8 mouse cellular contexts compared by ENCODE assay signal in the genomic region with DNA sequence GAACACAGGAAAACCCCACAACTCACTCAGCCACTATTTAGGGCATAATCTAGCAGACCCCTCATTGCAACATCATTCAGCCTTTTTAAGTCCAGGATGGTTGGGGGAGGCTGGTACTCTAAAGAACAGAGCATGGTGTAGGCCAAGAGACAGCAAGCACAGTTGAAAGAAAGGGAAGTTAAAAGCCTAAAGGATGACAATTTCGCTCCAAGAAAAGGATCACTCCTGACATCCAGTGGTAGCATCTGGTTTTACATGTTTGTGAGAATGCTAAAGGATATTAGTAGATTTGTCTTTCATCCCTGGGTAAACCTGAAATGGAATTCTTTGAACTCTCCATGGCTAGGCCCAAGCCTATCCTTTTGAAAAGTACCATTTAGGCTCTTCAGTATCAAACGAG. TPM values are rescaled to one million over a fixed set of nuclear protein-coding genes. Genes with fewer than 3 reads are reported as not detected.
DNase-seq lines count a peak whose midpoint lies in the region; ATAC-seq lines count a peak whose summit lies in the region.

No protein-coding gene starts in this region.

- 34% methylated on average over 2 of the region's 2 CpGs for WGBS in embryonic facial prominence, embryonic 11.5 days
- WGBS in embryonic facial prominence, embryonic 10.5 days, result 35% methylated on average over 2 of the region's 2 CpGs
- 43% methylated on average over 2 of the region's 2 CpGs for WGBS in forebrain, embryonic 16.5 days

- H3K4me3 ChIP-seq in embryonic facial prominence, embryonic 11.5 days (ENCODE audit: low read depth, low read length), result no peak overlapping the region
- no peak overlapping the region for H3K4me3 ChIP-seq in embryonic facial prominence, embryonic 10.5 days
- no peak overlapping the region for H3K4me3 ChIP-seq in forebrain, embryonic 16.5 days (replicated peaks; ENCODE audit: low read length)

- no peaks in the 10 kb centered on the region for H3K4me1 ChIP-seq in embryonic facial prominence, embryonic 11.5 days (ENCODE audit: control insufficient read depth, insufficient read depth, low read length)
- H3K4me1 ChIP-seq in embryonic facial prominence, embryonic 10.5 days, result no peaks in the 10 kb centered on the region
- no peaks in the 10 kb centered on the region for H3K4me1 ChIP-seq in forebrain, embryonic 16.5 days (replicated peaks; ENCODE audit: control insufficient read depth, insufficient read depth, low read length)

- peak; percentile 52 for DNase-seq in embryonic facial prominence, embryonic 11.5 days (ENCODE audit: low spot score)
- no peak for DNase-seq in embryonic facial prominence, embryonic 10.5 days (ENCODE audit: low spot score)
- peak; percentile 37 for DNase-seq in ovary, postnatal 14 days (ENCODE audit: low spot score)
- DNase-seq in ovary, postnatal 36 days (ENCODE audit: low spot score), result no peak
- DNase-seq in layer of hippocampus, adult 9-11 months, result peak; percentile 4
- DNase-seq in retina, embryonic 14.5 days (ENCODE audit: low spot score), result peak; percentile 56
- DNase-seq in ovary, adult 18-20 months (ENCODE audit: low spot score), result no peak

- no peak overlapping the region for H3K9ac ChIP-seq in embryonic facial prominence, embryonic 11.5 days (replicated peaks; ENCODE audit: low read length)
- H3K9ac ChIP-seq in forebrain, embryonic 16.5 days (replicated peaks; ENCODE audit: low read depth, low read length), result no peak overlapping the region

- ATAC-seq in embryonic facial prominence, embryonic 11.5 days (replicated peaks; ENCODE audit: insufficient number of reproducible peaks, low FRiP score, low TSS enrichment, low read depth), result no peak
- ATAC-seq in forebrain, embryonic 16.5 days, result peak; percentile 61; the same call in 1 of the 2 replicates

- H3K36me3 ChIP-seq in embryonic facial prominence, embryonic 11.5 days (replicated peaks; ENCODE audit: control insufficient read depth, insufficient read depth, low read depth, low read length), result no peaks in the 10 kb centered on the region
- H3K36me3 ChIP-seq in embryonic facial prominence, embryonic 10.5 days (replicated peaks), result no peaks in the 10 kb centered on the region
- H3K36me3 ChIP-seq in forebrain, embryonic 16.5 days (ENCODE audit: control insufficient read depth, insufficient read depth), result no peaks in the 10 kb centered on the region

- H3K4me2 ChIP-seq in embryonic facial prominence, embryonic 11.5 days (ENCODE audit: low read depth, low read length), result no peak overlapping the region
- H3K4me2 ChIP-seq in forebrain, embryonic 16.5 days (ENCODE audit: low read length), result no peak overlapping the region

- no peak overlapping the region for H3K27ac ChIP-seq in embryonic facial prominence, embryonic 11.5 days (replicated peaks; ENCODE audit: low read depth, low read length)
- H3K27ac ChIP-seq in embryonic facial prominence, embryonic 10.5 days (replicated peaks), result no peak overlapping the region
- no peak overlapping the region for H3K27ac ChIP-seq in forebrain, embryonic 16.5 days (ENCODE audit: low read length)

- H3K27me3 ChIP-seq in embryonic facial prominence, embryonic 11.5 days (ENCODE audit: control insufficient read depth, insufficient read depth, low read length), result no peaks in the 10 kb centered on the region
- no peaks in the 10 kb centered on the region for H3K27me3 ChIP-seq in embryonic facial prominence, embryonic 10.5 days (replicated peaks; ENCODE audit: low read depth, poor library complexity, severe bottlenecking)
- H3K27me3 ChIP-seq in forebrain, embryonic 16.5 days (replicated peaks; ENCODE audit: control insufficient read depth, insufficient read depth, low read length), result no peaks in the 10 kb centered on the region

- no peaks in the 10 kb centered on the region for H3K9me3 ChIP-seq in embryonic facial prominence, embryonic 11.5 days (replicated peaks; ENCODE audit: control insufficient read depth, low read length)
- H3K9me3 ChIP-seq in embryonic facial prominence, embryonic 10.5 days, result no peaks in the 10 kb centered on the region
- H3K9me3 ChIP-seq in forebrain, embryonic 16.5 days (ENCODE audit: control insufficient read depth, low read length), result no peaks in the 10 kb centered on the region

RNA-seq across cellular contexts. Expression of a gene that starts 43.9 kb away (rescaled TPM):
- 1.2 and 2.2 TPM in 2 replicates for polyA plus RNA-seq in embryonic facial prominence, embryonic 11.5 days (2014; fragmentation: Nextera tagmentation; extraction: Ambion mirVana)
- polyA plus RNA-seq in embryonic facial prominence, embryonic 10.5 days (2016; fragmentation: Nextera tagmentation; extraction: Ambion mirVana), result 2.3 and 2.9 TPM in 2 replicates
- polyA plus RNA-seq in forebrain, embryonic 16.5 days (2015; fragmentation: Nextera tagmentation; extraction: Ambion mirVana), result 0.87 and 1.4 TPM in 2 replicates

Comparison
In these comparisons a context has a peak if more than half of its experiments do, and no peak if none do; other contexts are left out.
1. DNase-seq: peak in embryonic facial prominence, embryonic 11.5 days (single experiment), ovary, postnatal 14 days (single experiment), layer of hippocampus, adult 9-11 months (single experiment) and retina, embryonic 14.5 days (single experiment); none in embryonic facial prominence, embryonic 10.5 days (single experiment), ovary, postnatal 36 days (single experiment) and ovary, adult 18-20 months (single experiment).